Mouse (Mus musculus): ENCODE measurements around the gene Plekha1. TPM values are rescaled to one million over a fixed set of nuclear protein-coding genes. Genes with fewer than 3 reads are reported as not detected.

Plekha1 gene
- total and polyA plus RNA-seq, 3 experiments, result 0.23 to 8.3 (median 0.36) TPM

- in situ Hi-C loops (cut with MboI; ENCODE audit: low pct_ligation_motif_present, low pct_unique_long_range_greater_than_20kb, low sequenced_read_pairs) (no loop called here), dilution Hi-C loops (cut with MboI; ENCODE audit: extremely low pct_ligation_motif_present, extremely low pct_unique_long_range_greater_than_20kb, low sequenced_read_pairs) (no loop called here)
- no peak for DNase-seq (ENCODE audit: extremely low read depth)
- H3K9me3 ChIP-seq (replicated peaks; ENCODE audit: low read length), result no peaks in the 10 kb centered on the region
- H3K27ac ChIP-seq (ENCODE audit: insufficient read depth, low read depth), result no peak overlapping the region
- peaks cover 92% of the 10 kb centered on the region for H3K27me3 ChIP-seq (replicated peaks)
- TF ChIP-seq POLR2A (IDR thresholded peaks at IDR 0.05; ENCODE audit: low read depth, low read length) (no peak), TBP (conservative IDR thresholded peaks at IDR 0.05; ENCODE audit: low read depth, low read length) (no peak), ETS1 (conservative IDR thresholded peaks at IDR 0.05; ENCODE audit: low read depth, low read length) (no peak), USF1 (IDR thresholded peaks at IDR 0.05; ENCODE audit: low read depth, low read length) (no peak), ELF1 (IDR thresholded peaks at IDR 0.05; ENCODE audit: low read depth, low read length) (no peak), IRF4 (IDR thresholded peaks at IDR 0.05; ENCODE audit: low read depth, low read length) (no peak), MAFK (IDR thresholded peaks at IDR 0.05; ENCODE audit: insufficient replicate concordance, low read length) (no peak), USF2 (conservative IDR thresholded peaks at IDR 0.05; ENCODE audit: low read depth, low read length) (no peak), POLR2AphosphoS2 (IDR thresholded peaks at IDR 0.05; ENCODE audit: low read depth, low read length) (no peak), E2F4 (IDR thresholded peaks at IDR 0.05; ENCODE audit: insufficient replicate concordance, low read depth, low read length) (no peak), BHLHE40 (IDR thresholded peaks at IDR 0.05; ENCODE audit: low read depth, low read length) (no peak), JUND (conservative IDR thresholded peaks at IDR 0.05; ENCODE audit: low read depth, low read length) (no peak)
- no peak overlapping the region for H3K9ac ChIP-seq (ENCODE audit: insufficient read depth, low read depth)
- H3K4me1 ChIP-seq (ENCODE audit: control insufficient read depth in 1 of 2, insufficient read depth in 2 of 2), result peaks cover 0 to 3% of the 10 kb centered on the region in 2 experiments; a peak in 1 of 4 replicates
- H3K79me2 ChIP-seq (replicated peaks; ENCODE audit: control insufficient read depth, extremely low read depth, insufficient read depth, poor library complexity, severe bottlenecking), result no peaks in the 10 kb centered on the region
- H3K36me3 ChIP-seq (replicated peaks in 1 of 2; ENCODE audit: control insufficient read depth in 1 of 2, insufficient read depth in 1 of 2, low read length in 1 of 2), result no peaks in the 10 kb centered on the region
- no peak overlapping the region for H3K4me2 ChIP-seq (ENCODE audit: insufficient read depth, low read depth, poor library complexity, severe bottlenecking)
- H3K4me3 ChIP-seq (replicated peaks in 1 of 3; ENCODE audit: low read depth in 2 of 3, low read length in 2 of 3, poor library complexity in 1 of 3), result no peak overlapping the region
Observed at GRCm38 (mm10) chr7:130944766-130945475, 79.4 kb downstream of the Plekha1 start.

- H3K27ac ChIP-seq (ENCODE audit: insufficient read depth, low read depth), result no peak overlapping the region
- H3K79me2 ChIP-seq (replicated peaks; ENCODE audit: control insufficient read depth, extremely low read depth, insufficient read depth, poor library complexity, severe bottlenecking), result no peaks in the 10 kb centered on the region
- H3K4me3 ChIP-seq (replicated peaks in 1 of 3; ENCODE audit: low read depth in 2 of 3, low read length in 2 of 3, poor library complexity in 1 of 3), result no peak overlapping the region
- no peak overlapping the region for H3K4me2 ChIP-seq (ENCODE audit: insufficient read depth, low read depth, poor library complexity, severe bottlenecking)
- no peaks in the 10 kb centered on the region for H3K36me3 ChIP-seq (replicated peaks in 1 of 2; ENCODE audit: control insufficient read depth in 1 of 2, insufficient read depth in 1 of 2, low read length in 1 of 2)
- peaks cover 92% of the 10 kb centered on the region for H3K27me3 ChIP-seq (replicated peaks)
- no peaks in the 10 kb centered on the region for H3K9me3 ChIP-seq (replicated peaks; ENCODE audit: low read length)
- TF ChIP-seq ELF1 (IDR thresholded peaks at IDR 0.05; ENCODE audit: low read depth, low read length), result no peak
- TF ChIP-seq ZC3H11A (IDR thresholded peaks at IDR 0.05; ENCODE audit: low read depth, low read length), result no peak
- no peak for TF ChIP-seq HCFC1 (IDR thresholded peaks at IDR 0.05; ENCODE audit: low read depth, low read length)
- TF ChIP-seq USF1 (IDR thresholded peaks at IDR 0.05; ENCODE audit: low read depth, low read length), result no peak
- no peak for TF ChIP-seq ZMIZ1 (IDR thresholded peaks at IDR 0.05; ENCODE audit: low read depth, low read length)
- no peak for DNase-seq (ENCODE audit: extremely low read depth)
- peaks cover 0 to 3% of the 10 kb centered on the region in 2 experiments; a peak in 1 of 4 replicates for H3K4me1 ChIP-seq (ENCODE audit: control insufficient read depth in 1 of 2, insufficient read depth in 2 of 2)
- dilution Hi-C loops (cut with MboI; ENCODE audit: extremely low pct_ligation_motif_present, extremely low pct_unique_long_range_greater_than_20kb, low sequenced_read_pairs), result no loop called here
- no peak overlapping the region for H3K9ac ChIP-seq (ENCODE audit: insufficient read depth, low read depth)
- in situ Hi-C loops (cut with MboI; ENCODE audit: low pct_ligation_motif_present, low pct_unique_long_range_greater_than_20kb, low sequenced_read_pairs), result no loop called here
Observed at GRCm38 (mm10) chr7:130945730-130946129, 80.2 kb downstream of the Plekha1 start.
